Mouse (Mus musculus) heart, postnatal 36 days (tissue): ENCODE measurements at regions not wholly inside any gene's neighbourhood (a gene's known extent, or its start where the extent isn't known, plus 50 kb on each side); places are given as distances from the start of the nearest gene placed in this dataset.

Source experiments
- DNase-seq, 2 experiments: peaks; one replicate each; pipeline ENCODE4 v3.0.0; 2021 to 2022
- intact Hi-C: fragments of 180-260 bp; cut with DNase I; formaldehyde crosslinking; loops from one replicate; pipeline ENCODE4 v1.15.1; 2025

GRCm38 (mm10) chr11:117586857-117587425 is 67.1 kb upstream of the Tnrc6c start:
- DNase-seq = no peak
- intact Hi-C loops = no loop called here

GRCm38 (mm10) chr11:117589006-117589405 is 65.1 kb upstream of the Tnrc6c start:
- no peak for DNase-seq
- intact Hi-C loops = no loop called here

- no peak for DNase-seq
- intact Hi-C loops = no loop called here
Observed at GRCm38 (mm10) chr11:117589422-117589821, 64.7 kb upstream of the Tnrc6c start.

GRCm38 (mm10) chr11:117592570-117592969 is 61.5 kb upstream of the Tnrc6c start:
- intact Hi-C loops = no loop called here
- no peak for DNase-seq

GRCm38 (mm10) chr11:117596201-117596600 is 57.9 kb upstream of the Tnrc6c start:
- peak; percentile 62 to 67 for DNase-seq
- intact Hi-C loops = loop anchor here (5.0 kb wide), 1 partner anchor 114 kb away; the partner anchor contains the start of gene Gm11733

GRCm38 (mm10) chr11:117597754-117598153 is 56.3 kb upstream of the Tnrc6c start:
- intact Hi-C loops = loop anchor here (5.0 kb wide), 1 partner anchor 115 kb away; the partner anchor contains the start of gene Gm11733
- no peak for DNase-seq

- DNase-seq = no peak
- intact Hi-C loops = loop anchor here (5.0 kb wide), 1 partner anchor 116 kb away; the partner anchor contains the start of gene Gm11733
Observed at GRCm38 (mm10) chr11:117598170-117598583, 55.9 kb upstream of the Tnrc6c start.

GRCm38 (mm10) chr11:117598610-117599009 is 55.5 kb upstream of the Tnrc6c start:
- intact Hi-C loops = loop anchor here (5.0 kb wide), 1 partner anchor 116 kb away; the partner anchor contains the start of gene Gm11733
- DNase-seq = no peak

GRCm38 (mm10) chr11:117599049-117599787 is 54.9 kb upstream of the Tnrc6c start:
- intact Hi-C loops = loop anchor here (5.0 kb wide), 1 partner anchor 117 kb away; the partner anchor contains the start of gene Gm11733
- peak; percentile 38 to 58 for DNase-seq

- peak in 1 of 2 experiments; percentile 43 for DNase-seq
- intact Hi-C loops = loop anchor here (2.0 to 5.0 kb wide), 2 partner anchors 53 to 118 kb away; partner anchors contain the start of gene Gm11733
Observed at GRCm38 (mm10) chr11:117599788-117600263, 54.3 kb upstream of the Tnrc6c start.

- DNase-seq = no peak
- intact Hi-C loops = loop anchor here (2.0 kb wide), 1 partner anchor 52 kb away; no protein-coding TSS in a partner anchor
Observed at GRCm38 (mm10) chr11:117601147-117601546, 52.9 kb upstream of the Tnrc6c start.

- no peak for DNase-seq
- intact Hi-C loops = no loop called here
Observed at GRCm38 (mm10) chr11:117604019-117604418, 50.1 kb upstream of the Tnrc6c start.
